Mouse (Mus musculus) CH12.LX (cell line): ENCODE data around the gene Zw10. TPM values are rescaled to one million over a fixed set of nuclear protein-coding genes. Genes with fewer than 3 reads are reported as not detected.

ENCODE experiments used
- DNase-seq: peaks from one replicate; pipeline ENCODE4 v3.0.0-alpha.2; 2013; ENCODE audit errors: extremely low read depth
- H3K27ac ChIP-seq: 2 replicates; pipeline ENCODE4 v1.5.1; 2012; ENCODE audit warnings: low read depth, mild to moderate bottlenecking, control low read depth, moderate library complexity; ENCODE audit not compliant: insufficient read depth
- H3K27me3 ChIP-seq: replicated peaks from 2 replicates; pipeline ENCODE3; 2012; ENCODE audit warnings: inconsistent platforms
- H3K36me3 ChIP-seq, 2 experiments: replicated peaks in 1 of 2; 2 replicates each; pipeline versions ENCODE3 to v1.6.1; 2012; ENCODE audit warnings: inconsistent platforms in 1 of 2, low read length in 1 of 2, mild to moderate bottlenecking in 1 of 2, mixed read lengths in 1 of 2, moderate library complexity in 1 of 2; ENCODE audit not compliant: control insufficient read depth in 1 of 2, insufficient read depth in 1 of 2
- H3K4me1 ChIP-seq, 2 experiments: 2 replicates each; pipeline ENCODE4 v1.6.1; 2012; ENCODE audit warnings: inconsistent platforms in 1 of 2, moderate library complexity in 1 of 2; ENCODE audit not compliant: insufficient read depth in 2 of 2, control insufficient read depth in 1 of 2
- H3K4me2 ChIP-seq: 2 replicates; pipeline ENCODE4 v1.6.1; 2012; ENCODE audit warnings: low read depth, mild to moderate bottlenecking, control low read depth; ENCODE audit not compliant: poor library complexity, insufficient read depth, severe bottlenecking
- H3K4me3 ChIP-seq, 3 experiments: fragments of 150-350 bp in 1 of 3; sonication (generic) in 1 of 3; replicated peaks in 1 of 3; 2 replicates each; pipeline versions ENCODE3 to v1.5.1; 2011 to 2012; ENCODE audit warnings: low read depth in 2 of 3, low read length in 2 of 3, mild to moderate bottlenecking in 2 of 3, moderate library complexity in 2 of 3, control low read depth in 1 of 3, improper control_type of control experiment in 1 of 3, inconsistent platforms in 1 of 3, mixed read lengths in 1 of 3; ENCODE audit not compliant: poor library complexity in 1 of 3
- H3K79me2 ChIP-seq: replicated peaks from 2 replicates; pipeline ENCODE4 v1.6.1; 2012; ENCODE audit warnings: mild to moderate bottlenecking, moderate library complexity; ENCODE audit not compliant: control insufficient read depth, poor library complexity, insufficient read depth, severe bottlenecking; ENCODE audit errors: extremely low read depth
- H3K9ac ChIP-seq: 2 replicates; pipeline ENCODE4 v1.6.1; 2012; ENCODE audit warnings: low read depth, mild to moderate bottlenecking, control low read depth, moderate library complexity; ENCODE audit not compliant: insufficient read depth
- H3K9me3 ChIP-seq: replicated peaks from 2 replicates; pipeline ENCODE3; 2012; ENCODE audit warnings: low read length, inconsistent platforms, mixed read lengths
- BHLHE40 ChIP-seq: IDR thresholded peaks from 2 replicates; pipeline ENCODE4 v1.6.1; 2011; ENCODE audit warnings: mild to moderate bottlenecking, low read depth, low read length, improper control_type of control experiment
- CHD1 ChIP-seq: IDR thresholded peaks from 2 replicates; pipeline ENCODE4 v1.6.1; 2012; ENCODE audit warnings: low read depth, low read length, improper control_type of control experiment, inconsistent platforms
- CTCF ChIP-seq, 2 experiments: IDR thresholded peaks in 1 of 2; conservative IDR thresholded peaks in 1 of 2; 2 replicates each; pipeline ENCODE4 v1.5.1; 2011 to 2012; ENCODE audit warnings: low read depth in 2 of 2, low read length in 2 of 2, improper control_type of control experiment in 1 of 2, inconsistent platforms in 1 of 2, mild to moderate bottlenecking in 1 of 2, moderate library complexity in 1 of 2
- E2F4 ChIP-seq: IDR thresholded peaks from 2 replicates; pipeline ENCODE4 v1.6.1; 2011; ENCODE audit warnings: low read depth, low read length, improper control_type of control experiment; ENCODE audit not compliant: insufficient replicate concordance
- ELF1 ChIP-seq: IDR thresholded peaks from 2 replicates; pipeline ENCODE4 v1.6.1; 2014; ENCODE audit warnings: low read depth, mild to moderate bottlenecking, inconsistent platforms, low read length, improper control_type of control experiment
- EP300 ChIP-seq: IDR thresholded peaks from 2 replicates; pipeline ENCODE4 v1.6.1; 2011; ENCODE audit warnings: low read length, improper control_type of control experiment
- ETS1 ChIP-seq: conservative IDR thresholded peaks from 2 replicates; pipeline ENCODE4 v1.6.1; 2012; ENCODE audit warnings: low read depth, mild to moderate bottlenecking, inconsistent platforms, low read length, improper control_type of control experiment, moderate library complexity
- GABPA ChIP-seq: IDR thresholded peaks from 2 replicates; pipeline ENCODE4 v1.6.1; 2012; ENCODE audit warnings: low read depth, low read length, improper control_type of control experiment, inconsistent platforms; ENCODE audit not compliant: insufficient replicate concordance
- IRF4 ChIP-seq: IDR thresholded peaks from 2 replicates; pipeline ENCODE4 v1.6.1; 2014; ENCODE audit warnings: low read depth, mild to moderate bottlenecking, inconsistent platforms, low read length, improper control_type of control experiment
- JUND ChIP-seq: conservative IDR thresholded peaks from 2 replicates; pipeline ENCODE4 v1.6.1; 2011; ENCODE audit warnings: low read depth, low read length, improper control_type of control experiment
- MAFK ChIP-seq: IDR thresholded peaks from 2 replicates; pipeline ENCODE4 v1.6.1; 2011; ENCODE audit warnings: low read length, improper control_type of control experiment; ENCODE audit not compliant: insufficient replicate concordance
- MAX ChIP-seq: IDR thresholded peaks from 2 replicates; pipeline ENCODE4 v1.6.1; 2011; ENCODE audit warnings: low read length, improper control_type of control experiment
- MAZ ChIP-seq: IDR thresholded peaks from 2 replicates; pipeline ENCODE4 v1.6.1; 2012; ENCODE audit warnings: low read depth, mild to moderate bottlenecking, inconsistent platforms, low read length, improper control_type of control experiment, moderate library complexity
- MEF2A ChIP-seq: IDR thresholded peaks from 2 replicates; pipeline ENCODE4 v1.6.1; 2014; ENCODE audit warnings: low read depth, mild to moderate bottlenecking, inconsistent platforms, low read length, improper control_type of control experiment, borderline replicate concordance
- MXI1 ChIP-seq: IDR thresholded peaks from 2 replicates; pipeline ENCODE4 v1.6.1; 2011; ENCODE audit warnings: mild to moderate bottlenecking, low read depth, low read length, improper control_type of control experiment
- NELFE ChIP-seq: IDR thresholded peaks from 2 replicates; pipeline ENCODE4 v1.6.1; 2011; ENCODE audit warnings: low read depth, low read length, improper control_type of control experiment
- NRF1 ChIP-seq: IDR thresholded peaks from 2 replicates; pipeline ENCODE4 v1.6.1; 2014; ENCODE audit warnings: low read depth, mild to moderate bottlenecking, inconsistent platforms, low read length, improper control_type of control experiment, moderate library complexity
- PAX5 ChIP-seq: IDR thresholded peaks from 2 replicates; pipeline ENCODE4 v1.6.1; 2012; ENCODE audit warnings: low read length, inconsistent platforms, mixed read lengths
- POLR2A ChIP-seq: IDR thresholded peaks from 2 replicates; pipeline ENCODE4 v1.6.1; 2011; ENCODE audit warnings: low read depth, mild to moderate bottlenecking, improper control_type of control experiment, low read length
- POLR2AphosphoS2 ChIP-seq: IDR thresholded peaks from 2 replicates; pipeline ENCODE4 v1.6.1; 2011; ENCODE audit warnings: low read depth, low read length, improper control_type of control experiment
- RAD21 ChIP-seq: IDR thresholded peaks from 2 replicates; pipeline ENCODE4 v1.6.1; 2011; ENCODE audit warnings: low read depth, mild to moderate bottlenecking, low read length, improper control_type of control experiment, moderate library complexity
- RCOR1 ChIP-seq: conservative IDR thresholded peaks from 2 replicates; pipeline ENCODE4 v1.6.1; 2012; ENCODE audit warnings: low read depth, mild to moderate bottlenecking, inconsistent platforms, low read length, improper control_type of control experiment
- SIN3A ChIP-seq: IDR thresholded peaks from 2 replicates; pipeline ENCODE4 v1.6.1; 2012; ENCODE audit warnings: low read length, improper control_type of control experiment, inconsistent platforms
- SMC3 ChIP-seq: IDR thresholded peaks from 2 replicates; pipeline ENCODE4 v1.6.1; 2011; ENCODE audit warnings: low read depth, low read length, improper control_type of control experiment
- TCF12 ChIP-seq: IDR thresholded peaks from 2 replicates; pipeline ENCODE4 v1.6.1; 2014; ENCODE audit warnings: low read depth, mild to moderate bottlenecking, inconsistent platforms, low read length, improper control_type of control experiment
- USF2 ChIP-seq: conservative IDR thresholded peaks from 2 replicates; pipeline ENCODE4 v1.6.1; 2011; ENCODE audit warnings: low read depth, low read length, improper control_type of control experiment
- ZC3H11A ChIP-seq: IDR thresholded peaks from 2 replicates; pipeline ENCODE4 v1.6.1; 2012; ENCODE audit warnings: low read depth, mild to moderate bottlenecking, inconsistent platforms, low read length, improper control_type of control experiment
- ZKSCAN1 ChIP-seq: IDR thresholded peaks from 2 replicates; pipeline ENCODE4 v1.6.1; 2012; ENCODE audit warnings: low read depth, inconsistent platforms, low read length, improper control_type of control experiment, borderline replicate concordance
- ZNF384 ChIP-seq: IDR thresholded peaks from 2 replicates; pipeline ENCODE4 v1.6.1; 2012; ENCODE audit warnings: low read depth, low read length, improper control_type of control experiment, inconsistent platforms
- dilution Hi-C: fragments of 300-500 bp; cut with MboI; formaldehyde crosslinking; loops from 2 replicates; pipeline ENCODE4 v1.14.3; 2020; ENCODE audit warnings: low sequenced_read_pairs; ENCODE audit not compliant: extremely low pct_unique_long_range_greater_than_20kb, extremely low pct_ligation_motif_present
- in situ Hi-C: fragments of 300-500 bp; cut with MboI; formaldehyde crosslinking; loops from 3 replicates; pipeline ENCODE4 v1.14.3; 2019; ENCODE audit warnings: low sequenced_read_pairs, low pct_ligation_motif_present, low pct_unique_long_range_greater_than_20kb, mixed read lengths
- polyA plus RNA-seq: library from polyadenylated mRNA; unstranded; fragments of >175 nt; gene quantifications from 2 replicates; pipeline ENCODE4 v1.2.1, GENCODE M21; 2012; ENCODE audit warnings: low read depth; ENCODE audit not compliant: insufficient read length
- total RNA-seq, 2 experiments: library from RNA; depleted of rRNA; stranded (reverse); fragments of 300-350 nt in 1 of 2; fragments of >200 nt in 1 of 2; gene quantifications; 2 replicates each; pipeline ENCODE4 v1.2.3; 2012 to 2014

The Zw10 gene
- total and polyA plus RNA-seq, 3 experiments = 18.3 to 26.2 (median 19.8) TPM

GRCm38 (mm10) chr9:49102328-49102727 is 46.9 kb downstream of the Zw10 start:
- no peaks in the 10 kb centered on the region for H3K79me2 ChIP-seq
- TF ChIP-seq MAFK = no peak
- TF ChIP-seq RAD21 = no peak
- no peak for TF ChIP-seq PAX5
- no peak for TF ChIP-seq NRF1
- TF ChIP-seq POLR2A = no peak
- no peak for TF ChIP-seq ZC3H11A
- no peak for TF ChIP-seq RCOR1
- no peak for TF ChIP-seq SMC3
- TF ChIP-seq CHD1 = no peak
- no peak for TF ChIP-seq ZNF384
- TF ChIP-seq ELF1 = no peak
- no peak for TF ChIP-seq MAX
- TF ChIP-seq ETS1 = no peak
- no peak for TF ChIP-seq ZKSCAN1
- no peak for TF ChIP-seq JUND
- TF ChIP-seq NELFE = no peak
- TF ChIP-seq IRF4 = no peak
- no peak for TF ChIP-seq EP300
- TF ChIP-seq CTCF (conservative IDR thresholded peaks at IDR 0.05 in 1 of 2, IDR thresholded peaks at IDR 0.05 in 1 of 2; ENCODE audit: low read depth in 2 of 2, low read length in 2 of 2) = no peak
- no peaks in the 10 kb centered on the region for H3K36me3 ChIP-seq
- no peak overlapping the region for H3K27ac ChIP-seq
- no peak overlapping the region for H3K4me3 ChIP-seq
- dilution Hi-C loops = no loop called here
- peaks cover 7% of the 10 kb centered on the region for H3K9me3 ChIP-seq
- H3K9ac ChIP-seq = no peak overlapping the region
- peaks cover 11% of the 10 kb centered on the region for H3K27me3 ChIP-seq
- H3K4me1 ChIP-seq = no peaks in the 10 kb centered on the region
- in situ Hi-C loops = no loop called here
- no peak overlapping the region for H3K4me2 ChIP-seq
- DNase-seq = no peak

DNA sequence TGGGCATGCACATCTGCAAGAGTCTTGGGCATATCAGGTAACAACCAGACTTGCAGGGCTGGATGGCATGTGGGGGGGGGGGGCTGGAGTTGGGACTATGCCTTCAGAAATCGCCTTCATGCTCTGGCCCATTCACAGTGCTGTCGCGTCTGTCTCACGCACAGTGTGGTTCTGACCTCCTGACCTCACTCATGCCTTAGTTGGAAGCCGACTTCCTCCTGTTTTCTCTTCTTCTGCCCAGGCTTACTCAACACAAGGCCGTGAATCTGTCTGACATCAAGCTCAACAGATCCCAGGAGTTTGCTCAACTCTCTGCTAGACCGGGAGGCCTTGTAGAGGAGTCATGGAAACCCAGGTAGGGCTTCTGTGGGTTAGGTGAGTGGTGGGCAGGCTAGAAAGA is 53.7 kb downstream of the Zw10 start:
- no peak overlapping the region for H3K9ac ChIP-seq
- dilution Hi-C loops (no loop called here), in situ Hi-C loops (no loop called here)
- no peak overlapping the region for H3K4me3 ChIP-seq
- H3K27me3 ChIP-seq = peaks cover 5% of the 10 kb centered on the region
- no peak overlapping the region for H3K4me2 ChIP-seq
- H3K79me2 ChIP-seq = no peaks in the 10 kb centered on the region
- peaks cover 0 to 5% of the 10 kb centered on the region in 2 experiments; a peak in 1 of 4 replicates for H3K4me1 ChIP-seq
- no peak for DNase-seq
- H3K27ac ChIP-seq = no peak overlapping the region
- TF ChIP-seq ZNF384 (no peak), MAX (no peak), RCOR1 (no peak), TCF12 (no peak), MEF2A (no peak), MAZ (no peak), PAX5 (no peak), E2F4 (no peak), IRF4 (no peak), RAD21 (no peak), USF2 (no peak), MXI1 (no peak), ETS1 (no peak), POLR2A (no peak), POLR2AphosphoS2 (no peak), BHLHE40 (no peak), GABPA (no peak), SIN3A (no peak), NRF1 (no peak)
- no peaks in the 10 kb centered on the region for H3K9me3 ChIP-seq
- H3K36me3 ChIP-seq = no peaks in the 10 kb centered on the region
